In the genomic region with DNA sequence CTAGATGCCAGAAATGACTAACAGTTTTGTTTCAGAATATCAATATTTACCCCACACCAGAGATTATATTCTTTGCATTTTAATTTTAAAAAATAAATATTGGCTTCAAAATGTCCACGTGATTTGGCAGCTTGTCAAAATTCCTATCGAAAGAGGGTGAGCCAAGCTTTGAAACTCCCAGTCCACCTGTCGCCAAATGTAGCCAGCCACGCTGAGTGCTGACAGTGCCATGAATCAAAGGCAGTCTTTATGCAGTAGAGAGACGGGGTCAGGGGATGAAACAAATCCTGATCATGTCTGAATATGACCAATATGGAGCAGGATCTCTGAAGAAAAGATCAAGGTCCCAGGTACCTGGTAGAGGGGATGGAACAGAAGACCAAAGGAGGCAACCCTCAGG, we compare ENCODE assay signal across 30 mouse cellular contexts. TPM values are rescaled to one million over a fixed set of nuclear protein-coding genes. Genes with fewer than 3 reads are reported as not detected.
"Had no signal": no experiment of that assay in that cellular context is flagged by ENCODE, and none has a peak within 500 bp of the region (broad histone marks: within the 10 kb centered on the region; RNA-seq: fewer than 3 reads in every experiment).

No protein-coding gene starts in this region.

- H3K9me3 ChIP-seq: heart, embryonic 10.5 days; heart, embryonic 12.5 days; hindbrain, embryonic 13.5 days; hindbrain, embryonic 15.5 days; kidney, embryonic 15.5 days; limb, embryonic 13.5 days; limb, embryonic 15.5 days; liver, embryonic 12.5 days had no signal

- H3K4me3 ChIP-seq: heart, embryonic 10.5 days; heart, embryonic 12.5 days; hindbrain, embryonic 13.5 days; hindbrain, embryonic 15.5 days; kidney, embryonic 15.5 days; limb, embryonic 13.5 days; limb, embryonic 15.5 days; liver, embryonic 12.5 days had no signal

- H3K4me1 ChIP-seq: liver, embryonic 12.5 days had no signal

- H3K4me2 ChIP-seq: heart, embryonic 12.5 days; hindbrain, embryonic 13.5 days; hindbrain, embryonic 15.5 days; kidney, embryonic 15.5 days; limb, embryonic 13.5 days; limb, embryonic 15.5 days; liver, embryonic 12.5 days had no signal

- H3K9ac ChIP-seq: heart, embryonic 12.5 days; hindbrain, embryonic 13.5 days; hindbrain, embryonic 15.5 days; kidney, embryonic 15.5 days; limb, embryonic 13.5 days; limb, embryonic 15.5 days; liver, embryonic 12.5 days had no signal

- ATAC-seq: hindbrain, postnatal 0 days; intestine, embryonic 16.5 days; liver, embryonic 12.5 days had no signal

- H3K27ac ChIP-seq: heart, embryonic 10.5 days; hindbrain, embryonic 13.5 days; hindbrain, embryonic 15.5 days; hindbrain, postnatal 0 days; kidney, embryonic 15.5 days; kidney, postnatal 0 days; limb, embryonic 13.5 days; limb, embryonic 15.5 days; liver, embryonic 12.5 days had no signal

- DNase-seq: gastrocnemius, postnatal 14 days; gastrocnemius, postnatal 36 days; heart, postnatal 14 days; heart, postnatal 36 days; kidney, adult 11 months; kidney, adult 2 months; kidney, adult 9 months; kidney, postnatal 14 days; kidney, postnatal 36 days; layer of hippocampus, adult 9-11 months; layer of hippocampus, postnatal 36 days; left cerebral cortex, postnatal 4 days had no signal

- H3K36me3 ChIP-seq: heart, embryonic 10.5 days; heart, embryonic 12.5 days; hindbrain, embryonic 13.5 days; hindbrain, embryonic 15.5 days; kidney, embryonic 15.5 days; limb, embryonic 13.5 days; limb, embryonic 15.5 days; liver, embryonic 12.5 days had no signal

RNA-seq across cellular contexts. Expression of gene Kndc1, which starts 2.7 kb away (rescaled TPM):
- polyA plus RNA-seq: limb, embryonic 11.5 days; liver, adult 2 months had no signal

RNA-seq across cellular contexts. Expression of gene Utf1, which starts 51.8 kb away (rescaled TPM):
- polyA plus RNA-seq: gonadal fat pad, adult 2 months; heart, embryonic 12.5 days; heart, embryonic 14.5 days; hindbrain, embryonic 11.5 days; hindbrain, embryonic 13.5 days; hindbrain, embryonic 15.5 days; hindbrain, postnatal 0 days; intestine, embryonic 14.5 days; intestine, embryonic 16.5 days; kidney, embryonic 15.5 days; kidney, postnatal 0 days; limb, embryonic 11.5 days; liver, adult 2 months; liver, embryonic 12.5 days had no signal

RNA-seq across cellular contexts. Expression of gene Adgra1, which starts 57.8 kb away (rescaled TPM):
- polyA plus RNA-seq: heart, embryonic 16.5 days; limb, embryonic 11.5 days; liver, adult 2 months had no signal
